Mouse (Mus musculus) C2C12 (cell line): Measurements from ENCODE around the gene Fos.
A peak's percentile ranks its signal among the peaks of the same experiment; 100 is the strongest.

Experiments used
- CEBPB ChIP-seq: IDR thresholded peaks from one replicate; pipeline ENCODE4 v1.6.1; 2011; ENCODE audit warnings: low read depth, mild to moderate bottlenecking, control low read depth, moderate library complexity
- CTCF ChIP-seq: IDR thresholded peaks from one replicate; pipeline ENCODE4 v1.5.1; 2011; ENCODE audit not compliant: control insufficient read depth, insufficient read depth, insufficient read length
- FOSL1 ChIP-seq: IDR thresholded peaks from one replicate; pipeline ENCODE4 v1.8.0; 2011; ENCODE audit warnings: mild to moderate bottlenecking, low read length; ENCODE audit not compliant: poor library complexity, insufficient read depth, severe bottlenecking
- MAX ChIP-seq: IDR thresholded peaks from one replicate; pipeline ENCODE4 v1.6.1; 2011; ENCODE audit warnings: mild to moderate bottlenecking, control low read depth
- MYOD1 ChIP-seq: IDR thresholded peaks from one replicate; pipeline ENCODE4 v1.6.1; 2011; ENCODE audit warnings: low read depth; ENCODE audit not compliant: control insufficient read depth, insufficient read length
- MYOG ChIP-seq: IDR thresholded peaks from one replicate; pipeline ENCODE4 v1.6.1; 2011; ENCODE audit not compliant: control insufficient read depth, insufficient read length; ENCODE audit errors: extremely low read depth
- USF1 ChIP-seq: IDR thresholded peaks from one replicate; pipeline ENCODE4 v1.6.1; 2011; ENCODE audit warnings: low read depth, mild to moderate bottlenecking, control low read depth, moderate library complexity

GRCm38 (mm10) chr12:85455065-85456058 lies 18.3 kb upstream of the Fos start:
- peak; percentile 94 for TF ChIP-seq USF1
- peak; percentile 15 for TF ChIP-seq MAX
- no peak for TF ChIP-seq CTCF
- no peak for TF ChIP-seq MYOG
- TF ChIP-seq CEBPB: no peak
- TF ChIP-seq MYOD1: no peak
- TF ChIP-seq FOSL1: no peak
